Mouse (Mus musculus) MEL (cell line): ENCODE measurements around the gene Trip12. TPM values are rescaled to one million over a fixed set of nuclear protein-coding genes. Genes with fewer than 3 reads are reported as not detected.

Source experiments
- DNase-seq: peaks from one replicate; pipeline ENCODE4 v3.0.0; 2011; ENCODE audit warnings: low read depth, low spot score
- H3K27ac ChIP-seq: 2 replicates; pipeline ENCODE4 v1.5.1; 2012; ENCODE audit warnings: low read depth, mild to moderate bottlenecking, control low read depth, low read length, moderate library complexity; ENCODE audit not compliant: control insufficient read depth
- H3K27me3 ChIP-seq, 2 experiments: fragments of 150-350 bp in 1 of 2; sonication (generic) in 1 of 2; 2 replicates each; pipeline ENCODE4 v1.6.1; 2012; ENCODE audit warnings: low read length in 2 of 2, mild to moderate bottlenecking in 2 of 2, improper control_type of control experiment in 1 of 2, moderate library complexity in 1 of 2; ENCODE audit not compliant: insufficient read depth in 2 of 2, control insufficient read depth in 1 of 2
- H3K36me3 ChIP-seq, 2 experiments: 2 replicates each; pipeline ENCODE4 v1.6.1; 2012 to 2014; ENCODE audit warnings: low read length in 2 of 2, improper control_type of control experiment in 1 of 2, inconsistent platforms in 1 of 2, mild to moderate bottlenecking in 1 of 2; ENCODE audit not compliant: insufficient read depth in 2 of 2, control insufficient read depth in 1 of 2
- H3K4me1 ChIP-seq, 2 experiments: fragments of 150-350 bp in 1 of 2; sonication (generic) in 1 of 2; 2 replicates each; pipeline ENCODE4 v1.6.1; 2012; ENCODE audit warnings: low read length in 2 of 2, improper control_type of control experiment in 1 of 2, mild to moderate bottlenecking in 1 of 2; ENCODE audit not compliant: insufficient read depth in 2 of 2, control insufficient read depth in 1 of 2
- H3K4me3 ChIP-seq, 2 experiments: fragments of 150-350 bp in 1 of 2; sonication (generic) in 1 of 2; 2 replicates each; pipeline ENCODE4 v1.5.1; 2012; ENCODE audit warnings: low read depth in 2 of 2, low read length in 2 of 2, mild to moderate bottlenecking in 2 of 2, moderate library complexity in 2 of 2, control low read depth in 1 of 2, improper control_type of control experiment in 1 of 2; ENCODE audit not compliant: control insufficient read depth in 1 of 2, insufficient read depth in 1 of 2
- H3K79me2 ChIP-seq: 2 replicates; pipeline ENCODE4 v1.6.1; 2012; ENCODE audit warnings: mild to moderate bottlenecking, low read length, moderate library complexity; ENCODE audit not compliant: control insufficient read depth, poor library complexity, insufficient read depth
- H3K9ac ChIP-seq: 2 replicates; pipeline ENCODE4 v1.6.1; 2012; ENCODE audit warnings: low read depth, mild to moderate bottlenecking, control low read depth, low read length, moderate library complexity; ENCODE audit not compliant: control insufficient read depth, poor library complexity, severe bottlenecking
- H3K9me3 ChIP-seq: fragments of 150-350 bp; sonication (generic); replicated peaks from 2 replicates; pipeline ENCODE4 v1.6.1; 2012; ENCODE audit warnings: mild to moderate bottlenecking, low read length, improper control_type of control experiment, moderate library complexity; ENCODE audit not compliant: insufficient read depth
- CHD1 ChIP-seq: IDR thresholded peaks from 2 replicates; pipeline ENCODE4 v1.6.1; 2012; ENCODE audit warnings: low read depth, mild to moderate bottlenecking, inconsistent platforms, low read length, improper control_type of control experiment
- CTCF ChIP-seq, 3 experiments: IDR thresholded peaks in 2 of 3; conservative IDR thresholded peaks in 1 of 3; 2 replicates each; pipeline ENCODE4 v1.5.1; 2011 to 2012; ENCODE audit warnings: low read length in 3 of 3, low read depth in 2 of 3, mild to moderate bottlenecking in 2 of 3, improper control_type of control experiment in 1 of 3, inconsistent platforms in 1 of 3, mixed read lengths in 1 of 3, moderate library complexity in 1 of 3; ENCODE audit not compliant: control insufficient read depth in 1 of 3, insufficient read depth in 1 of 3, poor library complexity in 1 of 3, severe bottlenecking in 1 of 3
- E2F4 ChIP-seq: IDR thresholded peaks from 2 replicates; pipeline ENCODE4 v1.6.1; 2011; ENCODE audit warnings: low read depth, low read length, improper control_type of control experiment, borderline replicate concordance
- ELF1 ChIP-seq: IDR thresholded peaks from 2 replicates; pipeline ENCODE4 v1.6.1; 2014; ENCODE audit warnings: low read depth, mild to moderate bottlenecking, inconsistent platforms, low read length, improper control_type of control experiment, moderate library complexity
- ETS1 ChIP-seq: IDR thresholded peaks from 2 replicates; pipeline ENCODE4 v1.6.1; 2012; ENCODE audit warnings: low read depth, mild to moderate bottlenecking, inconsistent platforms, low read length, improper control_type of control experiment, moderate library complexity
- GABPA ChIP-seq: IDR thresholded peaks from 2 replicates; pipeline ENCODE4 v1.6.1; 2012; ENCODE audit warnings: low read depth, mild to moderate bottlenecking, inconsistent platforms, low read length, improper control_type of control experiment, moderate library complexity
- GATA1 ChIP-seq: IDR thresholded peaks from 2 replicates; pipeline ENCODE4 v1.6.1; 2011; ENCODE audit warnings: low read depth, low read length, improper control_type of control experiment
- JUND ChIP-seq: IDR thresholded peaks from 2 replicates; pipeline ENCODE4 v1.6.1; 2011; ENCODE audit warnings: low read depth, mild to moderate bottlenecking, improper control_type of control experiment, low read length
- MAZ ChIP-seq: IDR thresholded peaks from 2 replicates; pipeline ENCODE4 v1.6.1; 2012; ENCODE audit warnings: low read depth, mild to moderate bottlenecking, inconsistent platforms, low read length, improper control_type of control experiment
- MXI1 ChIP-seq: IDR thresholded peaks from 2 replicates; pipeline ENCODE4 v1.6.1; 2011; ENCODE audit warnings: mild to moderate bottlenecking, low read depth, low read length, improper control_type of control experiment
- MYB ChIP-seq: IDR thresholded peaks from 2 replicates; pipeline ENCODE4 v1.6.1; 2011; ENCODE audit warnings: mild to moderate bottlenecking, low read depth, low read length, improper control_type of control experiment
- RAD21 ChIP-seq: IDR thresholded peaks from 2 replicates; pipeline ENCODE4 v1.6.1; 2011; ENCODE audit warnings: mild to moderate bottlenecking, low read depth, low read length, improper control_type of control experiment
- RCOR1 ChIP-seq: IDR thresholded peaks from 2 replicates; pipeline ENCODE4 v1.6.1; 2012; ENCODE audit warnings: low read depth, mild to moderate bottlenecking, inconsistent platforms, low read length, improper control_type of control experiment
- SMC3 ChIP-seq: IDR thresholded peaks from 2 replicates; pipeline ENCODE4 v1.6.1; 2011; ENCODE audit warnings: low read depth, low read length, improper control_type of control experiment
- USF2 ChIP-seq, 2 experiments: IDR thresholded peaks; 2 replicates each; pipeline ENCODE4 v1.6.1; 2011 to 2012; ENCODE audit warnings: improper control_type of control experiment in 2 of 2, low read length in 2 of 2, borderline replicate concordance in 1 of 2, inconsistent platforms in 1 of 2, low read depth in 1 of 2, mild to moderate bottlenecking in 1 of 2; ENCODE audit not compliant: insufficient read depth in 1 of 2
- ZC3H11A ChIP-seq: IDR thresholded peaks from 2 replicates; pipeline ENCODE4 v1.6.1; 2012; ENCODE audit warnings: low read depth, mild to moderate bottlenecking, inconsistent platforms, low read length, improper control_type of control experiment
- polyA plus RNA-seq, 2 experiments: library from polyadenylated mRNA; stranded (reverse) in 1 of 2; unstranded in 1 of 2; fragments of >175 nt in 1 of 2; fragments of >200 nt in 1 of 2; gene quantifications; 2 replicates each; pipeline versions ENCODE4 v1.2.1 to v1.2.4; 2012; ENCODE audit warnings: low replicate concordance in 2 of 2, low read depth in 1 of 2; ENCODE audit not compliant: insufficient read length in 2 of 2, insufficient read depth in 1 of 2, missing spikeins in 1 of 2
- total RNA-seq: library from RNA; depleted of rRNA; stranded (reverse); fragments of 300-350 nt; gene quantifications from 2 replicates; pipeline ENCODE4 v1.2.3, GENCODE M21; 2012

Gene Trip12
- total and polyA plus RNA-seq, 3 experiments = 94.3 to 134 (median 133) TPM

DNA sequence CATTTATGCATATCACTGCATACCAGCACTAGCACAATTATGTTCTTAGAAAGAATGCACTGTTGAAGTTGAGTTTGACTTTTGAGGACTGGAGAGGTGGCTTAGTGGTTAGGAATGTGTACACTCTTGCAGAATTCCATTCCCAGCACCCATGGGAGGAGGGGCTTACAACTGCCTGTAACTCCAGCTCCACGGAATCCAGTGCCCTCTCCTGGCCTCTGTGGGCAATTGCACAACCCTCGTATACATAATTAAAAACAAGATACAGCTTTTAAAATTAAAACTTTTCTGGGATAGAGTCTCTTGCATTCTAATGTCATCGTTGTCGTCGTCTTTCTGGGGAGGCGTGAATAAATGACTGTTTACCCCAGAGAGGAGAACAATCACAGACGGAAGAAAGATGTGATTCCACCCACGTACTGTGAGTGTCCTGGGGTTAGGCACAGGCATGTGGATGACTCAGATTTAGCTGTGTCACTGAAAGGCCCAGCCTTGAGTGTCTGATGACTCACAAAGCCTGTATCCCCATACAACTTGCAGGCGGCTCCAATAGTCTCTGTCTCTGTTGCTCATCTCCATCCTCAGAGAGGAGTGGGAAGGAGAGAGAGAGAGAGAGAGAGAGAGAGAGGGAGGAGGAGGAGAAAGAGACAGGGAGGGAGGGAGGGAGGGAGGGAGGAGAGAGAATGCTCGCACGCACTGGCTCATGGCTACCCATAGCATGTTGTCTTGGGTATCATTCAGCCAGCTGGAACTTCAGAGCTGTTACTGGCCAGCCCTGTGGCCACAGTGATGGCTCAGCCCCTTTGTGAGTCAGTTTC is 41.1 kb upstream of the Trip12 start:
- DNase-seq = peak; percentile 38
- peak; percentile 72 for TF ChIP-seq RAD21
- TF ChIP-seq JUND = no peak
- TF ChIP-seq SMC3 = peak; percentile 63
- peak; percentile 36 to 69 (median 60) for TF ChIP-seq CTCF (IDR thresholded peaks at IDR 0.05 in 2 of 3, conservative IDR thresholded peaks at IDR 0.05 in 1 of 3; ENCODE audit: control insufficient read depth in 1 of 3, insufficient read depth in 1 of 3, low read depth in 2 of 3, low read length in 3 of 3, poor library complexity in 1 of 3, severe bottlenecking in 1 of 3)
- peak; percentile 54 for TF ChIP-seq ZC3H11A
- TF ChIP-seq MAZ = no peak
- H3K9ac ChIP-seq = no peak overlapping the region
- H3K36me3 ChIP-seq = no peaks in the 10 kb centered on the region
- H3K4me1 ChIP-seq = no peaks in the 10 kb centered on the region
- H3K27me3 ChIP-seq = no peaks in the 10 kb centered on the region
- no peaks in the 10 kb centered on the region for H3K9me3 ChIP-seq
- no peaks in the 10 kb centered on the region for H3K79me2 ChIP-seq
- H3K27ac ChIP-seq = no peak overlapping the region
- no peak overlapping the region for H3K4me3 ChIP-seq

DNA sequence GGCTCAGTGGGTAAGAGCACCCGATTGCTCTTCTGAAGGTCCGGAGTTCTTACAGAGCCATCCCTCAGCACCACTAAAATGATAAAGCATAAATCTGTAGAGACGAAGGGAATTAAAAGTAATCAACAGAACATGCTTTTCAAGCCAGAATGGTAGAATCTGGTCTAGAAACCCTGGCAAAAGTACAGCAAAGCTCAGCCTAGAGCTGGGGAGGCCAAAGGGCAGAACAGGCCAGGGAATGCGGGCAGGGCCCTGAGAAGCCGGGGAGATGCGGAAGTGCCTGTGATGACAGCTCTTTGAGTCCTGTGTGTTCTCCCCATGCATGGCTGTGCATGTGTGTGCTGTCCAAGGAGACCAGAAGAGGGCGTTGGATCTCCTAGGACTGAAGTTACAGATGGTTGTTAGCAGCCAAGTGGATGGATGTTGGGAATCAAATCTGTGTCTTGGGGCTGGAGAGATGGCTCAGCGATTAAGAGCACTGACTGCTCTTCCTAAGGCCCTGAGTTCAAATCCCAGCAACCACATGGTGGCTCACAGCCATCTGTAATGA is 39.3 kb upstream of the Trip12 start:
- DNase-seq = no peak
- Histone ChIP-seq H3K36me3 (no peaks in the 10 kb centered on the region), H3K27me3 (no peaks in the 10 kb centered on the region), H3K9me3 (no peaks in the 10 kb centered on the region), H3K79me2 (no peaks in the 10 kb centered on the region), H3K9ac (no peak overlapping the region), H3K4me3 (no peak overlapping the region), H3K4me1 (no peaks in the 10 kb centered on the region), H3K27ac (no peak overlapping the region)
- no peak for TF ChIP-seq ETS1
- no peak for TF ChIP-seq ZC3H11A
- TF ChIP-seq MXI1 = no peak

DNA sequence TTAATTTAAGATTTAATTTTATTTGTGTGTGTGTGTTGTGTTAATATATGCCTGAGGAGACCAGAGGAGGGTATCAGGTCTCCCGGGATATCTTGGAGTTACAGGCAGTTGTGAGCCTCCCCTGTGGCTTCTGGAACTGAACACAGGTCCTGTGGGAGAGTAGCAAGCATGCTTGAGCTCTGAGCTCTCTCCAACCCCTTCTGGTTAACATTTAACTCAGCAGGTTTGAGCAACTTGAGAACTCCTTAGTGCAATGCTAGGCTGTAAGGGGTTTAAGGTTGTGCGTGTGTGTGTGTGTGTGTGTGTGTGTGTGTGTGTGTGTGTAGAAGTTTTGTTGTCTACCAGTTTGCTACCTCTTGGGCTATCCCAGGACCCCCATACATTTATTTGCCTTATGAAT is 37.3 kb upstream of the Trip12 start:
- Histone ChIP-seq H3K9me3 (no peaks in the 10 kb centered on the region), H3K9ac (no peak overlapping the region), H3K4me1 (no peaks in the 10 kb centered on the region), H3K27ac (no peak overlapping the region), H3K27me3 (no peaks in the 10 kb centered on the region), H3K36me3 (no peaks in the 10 kb centered on the region), H3K79me2 (no peaks in the 10 kb centered on the region), H3K4me3 (no peak overlapping the region)
- TF ChIP-seq E2F4 (no peak), ZC3H11A (no peak), ELF1 (no peak), GABPA (no peak), MYB (no peak), GATA1 (no peak), CHD1 (no peak), RCOR1 (no peak), CTCF (IDR thresholded peaks at IDR 0.05 in 2 of 3, conservative IDR thresholded peaks at IDR 0.05 in 1 of 3; ENCODE audit: control insufficient read depth in 1 of 3, insufficient read depth in 1 of 3, low read depth in 2 of 3, low read length in 3 of 3, poor library complexity in 1 of 3, severe bottlenecking in 1 of 3) (no peak), ETS1 (no peak), USF2 (IDR thresholded peaks at IDR 0.05; ENCODE audit: borderline replicate concordance in 1 of 2, insufficient read depth in 1 of 2, low read depth in 1 of 2, low read length in 2 of 2) (no peak)
- no peak for DNase-seq
